Mouse (Mus musculus): Measurements from ENCODE around the gene Pgm5. TPM values are rescaled to one million over a fixed set of nuclear protein-coding genes. Genes with fewer than 3 reads are reported as not detected.
A peak's percentile ranks its signal among the peaks of the same experiment; 100 is the strongest.

Pgm5 gene
- polyA plus RNA-seq (2016; fragmentation: Nextera tagmentation; extraction: Ambion mirVana), result 0.13 and 0.17 TPM in 2 replicates

GRCm38 (mm10) chr19:24861612-24862451 lies at the start of gene Pgm5:
Pgm5 (minus strand) TSS chr19:24861855.
- Histone ChIP-seq H3K4me3 (peak within 1 kb of the TSS; percentile 59), H3K27me3 (ENCODE audit: insufficient read depth, poor library complexity, severe bottlenecking) (peaks cover 46% of the 10 kb centered on the region), H3K9me3 (no peaks in the 10 kb centered on the region), H3K4me1 (replicated peaks) (peaks cover 11% of the 10 kb centered on the region), H3K36me3 (no peaks in the 10 kb centered on the region), H3K27ac (peak within 1 kb of the TSS; percentile 78)
- 1% methylated on average over 39 of the region's 39 CpGs for WGBS
- DNase-seq (ENCODE audit: low spot score), result peak; percentile 31

GRCm38 (mm10) chr19:24908385-24909155 lies 46.9 kb upstream of the Pgm5 start:
- no peaks in the 10 kb centered on the region for H3K4me1 ChIP-seq (replicated peaks)
- no peak overlapping the region for H3K4me3 ChIP-seq
- no peaks in the 10 kb centered on the region for H3K9me3 ChIP-seq
- H3K27ac ChIP-seq, result no peak overlapping the region
- H3K27me3 ChIP-seq (ENCODE audit: insufficient read depth, poor library complexity, severe bottlenecking), result peaks cover 16% of the 10 kb centered on the region
- no peaks in the 10 kb centered on the region for H3K36me3 ChIP-seq
- no peak for DNase-seq (ENCODE audit: low spot score)
- 93% methylated on average over 3 of the region's 3 CpGs for WGBS

- WGBS, result 94% methylated on average over 6 of the region's 6 CpGs
- no peak for DNase-seq (ENCODE audit: low spot score)
- Histone ChIP-seq H3K36me3 (no peaks in the 10 kb centered on the region), H3K4me1 (replicated peaks) (no peaks in the 10 kb centered on the region), H3K27ac (no peak overlapping the region), H3K9me3 (no peaks in the 10 kb centered on the region), H3K27me3 (ENCODE audit: insufficient read depth, poor library complexity, severe bottlenecking) (peaks cover 25% of the 10 kb centered on the region), H3K4me3 (no peak overlapping the region)
Observed at GRCm38 (mm10) chr19:24907655-24908054, 46.0 kb upstream of the Pgm5 start.

GRCm38 (mm10) chr19:24902821-24903220 lies 41.2 kb upstream of the Pgm5 start:
- no peak overlapping the region for H3K4me3 ChIP-seq
- no peak overlapping the region for H3K27ac ChIP-seq
- H3K27me3 ChIP-seq (ENCODE audit: insufficient read depth, poor library complexity, severe bottlenecking), result peaks cover 74% of the 10 kb centered on the region
- no peaks in the 10 kb centered on the region for H3K9me3 ChIP-seq
- no peak for DNase-seq (ENCODE audit: low spot score)
- H3K4me1 ChIP-seq (replicated peaks), result peaks cover 18% of the 10 kb centered on the region
- no peaks in the 10 kb centered on the region for H3K36me3 ChIP-seq
- 48% methylated on average over 2 of the region's 2 CpGs for WGBS

- H3K4me1 ChIP-seq (replicated peaks), result peaks cover 24% of the 10 kb centered on the region
- 1% methylated on average over 2 of the region's 2 CpGs for WGBS
- H3K27ac ChIP-seq, result no peak overlapping the region
- H3K36me3 ChIP-seq, result no peaks in the 10 kb centered on the region
- peaks cover 79% of the 10 kb centered on the region for H3K27me3 ChIP-seq (ENCODE audit: insufficient read depth, poor library complexity, severe bottlenecking)
- H3K9me3 ChIP-seq, result no peaks in the 10 kb centered on the region
- DNase-seq (ENCODE audit: low spot score), result no peak
- H3K4me3 ChIP-seq, result no peak overlapping the region
Observed at GRCm38 (mm10) chr19:24902256-24902655, 40.6 kb upstream of the Pgm5 start.

GRCm38 (mm10) chr19:24901666-24902065 lies 40.0 kb upstream of the Pgm5 start:
- WGBS, result 9% methylated on average over 3 of the region's 3 CpGs
- Histone ChIP-seq H3K27ac (no peak overlapping the region), H3K36me3 (no peaks in the 10 kb centered on the region), H3K4me1 (replicated peaks) (peaks cover 29% of the 10 kb centered on the region), H3K4me3 (no peak overlapping the region), H3K27me3 (ENCODE audit: insufficient read depth, poor library complexity, severe bottlenecking) (peaks cover 85% of the 10 kb centered on the region), H3K9me3 (no peaks in the 10 kb centered on the region)
- peak; percentile 17 for DNase-seq (ENCODE audit: low spot score)

- WGBS, result under 1% methylated on average over 27 of the region's 27 CpGs
- DNase-seq (ENCODE audit: low spot score), result no peak
Observed at GRCm38 (mm10) chr19:24900581-24901220, 39.0 kb upstream of the Pgm5 start, which contains the start of gene Foxd4. Foxd4 (minus strand) TSS chr19:24901197.

GRCm38 (mm10) chr19:24899578-24900544 lies 38.2 kb upstream of the Pgm5 start:
- Histone ChIP-seq H3K9me3 (no peaks in the 10 kb centered on the region), H3K4me3 (peak overlapping the region; percentile 53), H3K27ac (0 out of 2 replicates have a peak overlapping the region, but pooled peaks have one; percentile 0), H3K27me3 (ENCODE audit: insufficient read depth, poor library complexity, severe bottlenecking) (peaks cover 100% of the 10 kb centered on the region), H3K4me1 (replicated peaks) (peaks cover 29% of the 10 kb centered on the region), H3K36me3 (no peaks in the 10 kb centered on the region)
- WGBS, result under 1% methylated on average over 84 of the region's 84 CpGs
- peak; percentile 74 for DNase-seq (ENCODE audit: low spot score)

More at GRCm38 (mm10) chr19:24900581-24901220, 39.0 kb upstream of the Pgm5 start, which contains the start of gene Foxd4:
- no peaks in the 10 kb centered on the region for H3K36me3 ChIP-seq
- H3K9me3 ChIP-seq, result no peaks in the 10 kb centered on the region
- peak within 1 kb of the TSS; percentile 53 for H3K4me3 ChIP-seq
- 0 out of 2 replicates have a peak within 1 kb of the TSS, but pooled peaks have one; percentile 0 for H3K27ac ChIP-seq
- H3K4me1 ChIP-seq (replicated peaks), result peaks cover 29% of the 10 kb centered on the region
- H3K27me3 ChIP-seq (ENCODE audit: insufficient read depth, poor library complexity, severe bottlenecking), result peaks cover 95% of the 10 kb centered on the region

- DNase-seq (ENCODE audit: low spot score), result no peak
- 3% methylated on average over 34 of the region's 34 CpGs for WGBS
- H3K4me1 ChIP-seq (replicated peaks), result peaks cover 29% of the 10 kb centered on the region
- peak overlapping the region; percentile 53 for H3K4me3 ChIP-seq
- H3K36me3 ChIP-seq, result no peaks in the 10 kb centered on the region
- 0 out of 2 replicates have a peak overlapping the region, but pooled peaks have one; percentile 0 for H3K27ac ChIP-seq
- no peaks in the 10 kb centered on the region for H3K9me3 ChIP-seq
- H3K27me3 ChIP-seq (ENCODE audit: insufficient read depth, poor library complexity, severe bottlenecking), result peaks cover 96% of the 10 kb centered on the region
Observed at GRCm38 (mm10) chr19:24898737-24899577, 37.3 kb upstream of the Pgm5 start.

GRCm38 (mm10) chr19:24897896-24898736 lies 36.5 kb upstream of the Pgm5 start:
- H3K36me3 ChIP-seq, result no peaks in the 10 kb centered on the region
- 2% methylated on average over 20 of the region's 20 CpGs for WGBS
- H3K4me1 ChIP-seq (replicated peaks), result peaks cover 29% of the 10 kb centered on the region
- H3K27ac ChIP-seq, result no peak overlapping the region
- peak overlapping the region; percentile 41 for H3K4me3 ChIP-seq
- no peaks in the 10 kb centered on the region for H3K9me3 ChIP-seq
- peak; percentile 37 for DNase-seq (ENCODE audit: low spot score)
- H3K27me3 ChIP-seq (ENCODE audit: insufficient read depth, poor library complexity, severe bottlenecking), result peaks cover 88% of the 10 kb centered on the region

Data from hindbrain, embryonic 10.5 days (tissue).